8 mouse cellular contexts compared by ENCODE assay signal in genomic region chrX:93831561-93832336, GRCm38 (mm10). TPM values are rescaled to one million over a fixed set of nuclear protein-coding genes. Genes with fewer than 3 reads are reported as not detected.
DNase-seq lines count a peak whose midpoint lies in the region; ATAC-seq and TF ChIP-seq lines count a peak whose summit lies in the region.

Gene Pdk3, minus strand, starts transcription at chrX:93832201.

- no peaks in the 10 kb centered on the region for H3K27me3 ChIP-seq in ES-Bruce4 (ENCODE audit: control insufficient read depth, insufficient read depth, low read length, poor library complexity, severe bottlenecking)
- no peaks in the 10 kb centered on the region for H3K27me3 ChIP-seq in forebrain, embryonic 13.5 days
- H3K27me3 ChIP-seq in neural tube, embryonic 15.5 days (replicated peaks): no peaks in the 10 kb centered on the region

- peak within 1 kb of the TSS; percentile 64 for H3K4me2 ChIP-seq in forebrain, embryonic 13.5 days
- H3K4me2 ChIP-seq in neural tube, embryonic 15.5 days: peak within 1 kb of the TSS; percentile 61

- no peaks in the 10 kb centered on the region for H3K36me3 ChIP-seq in ES-Bruce4 (ENCODE audit: control insufficient read depth, insufficient read depth, low read length, poor library complexity, severe bottlenecking)
- no peaks in the 10 kb centered on the region for H3K36me3 ChIP-seq in forebrain, embryonic 13.5 days (ENCODE audit: poor library complexity, severe bottlenecking)
- H3K36me3 ChIP-seq in neural tube, embryonic 15.5 days: no peaks in the 10 kb centered on the region

- H3K9ac ChIP-seq in ES-Bruce4 (ENCODE audit: low read depth, poor library complexity, severe bottlenecking): peak within 1 kb of the TSS; percentile 94
- peak within 1 kb of the TSS; percentile 66 for H3K9ac ChIP-seq in forebrain, embryonic 13.5 days
- peak within 1 kb of the TSS; percentile 61 for H3K9ac ChIP-seq in neural tube, embryonic 15.5 days (replicated peaks)

- no peak for TF ChIP-seq EP300 in ES-Bruce4 (IDR thresholded peaks at IDR 0.05; ENCODE audit: insufficient read depth, low read depth, low read length)

- ATAC-seq in cerebellum, adult (ENCODE audit: insufficient number of reproducible peaks, low FRiP score, low TSS enrichment): peak; percentile 97
- ATAC-seq in forebrain, embryonic 13.5 days: peak; percentile 99
- ATAC-seq in neural tube, embryonic 15.5 days (ENCODE audit: low FRiP score): peak; percentile 99

- intact Hi-C loops in heart, postnatal 10 days (cut with DNase I): no loop called here

- peak within 1 kb of the TSS; percentile 69 for H3K27ac ChIP-seq in ES-Bruce4 (ENCODE audit: insufficient read depth, low read length)
- H3K27ac ChIP-seq in forebrain, embryonic 13.5 days: peak within 1 kb of the TSS; percentile 51
- peak within 1 kb of the TSS; percentile 79 for H3K27ac ChIP-seq in neural tube, embryonic 15.5 days (replicated peaks)

- WGBS in forebrain, embryonic 13.5 days: 28% methylated on average over 65 of the region's 68 CpGs
- WGBS in neural tube, embryonic 15.5 days: 20% methylated on average over 67 of the region's 68 CpGs

- no peaks in the 10 kb centered on the region for H3K4me1 ChIP-seq in ES-Bruce4 (ENCODE audit: control insufficient read depth, insufficient read depth, low read length)
- H3K4me1 ChIP-seq in forebrain, embryonic 13.5 days: 0 out of 2 replicates have a peak, but pooled peaks cover 4% of the 10 kb centered on the region
- peaks cover 5% of the 10 kb centered on the region; the same call in 1 of the 2 replicates for H3K4me1 ChIP-seq in neural tube, embryonic 15.5 days

- DNase-seq in heart, postnatal 10 days: peak; percentile 70 to 80
- peak; percentile 81 for DNase-seq in layer of hippocampus, adult 11-12 months (ENCODE audit: low spot score)
- peak; percentile 83 to 84 for DNase-seq in lung, adult 18-20 months
- DNase-seq in testis, postnatal 14 days (ENCODE audit: low spot score): peak; percentile 87

- TF ChIP-seq POLR2A in ES-Bruce4 (IDR thresholded peaks at IDR 0.05; ENCODE audit: insufficient read depth, low read length): peak; percentile 12

- no peaks in the 10 kb centered on the region for H3K9me3 ChIP-seq in ES-Bruce4 (replicated peaks; ENCODE audit: control insufficient read depth, insufficient read depth, low read length, poor library complexity, severe bottlenecking)
- H3K9me3 ChIP-seq in forebrain, embryonic 13.5 days (replicated peaks): no peaks in the 10 kb centered on the region
- no peaks in the 10 kb centered on the region for H3K9me3 ChIP-seq in neural tube, embryonic 15.5 days (replicated peaks)

- TF ChIP-seq CTCF in ES-Bruce4 (IDR thresholded peaks at IDR 0.05; ENCODE audit: low read depth, low read length): no peak

- peak within 1 kb of the TSS; percentile 98 for H3K4me3 ChIP-seq in ES-Bruce4 (ENCODE audit: low read depth, low read length)
- peak within 1 kb of the TSS; percentile 54 for H3K4me3 ChIP-seq in forebrain, embryonic 13.5 days
- H3K4me3 ChIP-seq in neural tube, embryonic 15.5 days (replicated peaks): peak within 1 kb of the TSS; percentile 59

RNA-seq across cellular contexts. Expression of gene Pdk3, which starts in this region (rescaled TPM):
- 40.9 and 41.6 TPM in 2 replicates for polyA plus RNA-seq in ES-Bruce4 (2011; ENCODE audit: insufficient read depth, insufficient read length, low read depth, missing spikeins)
- 39.1 and 43.1 TPM in 2 replicates for polyA plus RNA-seq in forebrain, embryonic 13.5 days (2015; fragmentation: Nextera tagmentation; extraction: Ambion mirVana)
- total RNA-seq in heart, postnatal 10 days (2021): 10 to 100 TPM; 13.5 to 14.5 TPM
- 22.4 and 31.7 TPM in 2 replicates for polyA plus RNA-seq in neural tube, embryonic 15.5 days (2015; fragmentation: Nextera tagmentation; extraction: Ambion mirVana)

Comparison
In these comparisons a context has a peak if more than half of its experiments do, and no peak if none do; other contexts are left out.
1. Peak in every context shown above with its lines: DNase-seq, ATAC-seq, H3K4me3 ChIP-seq and H3K27ac ChIP-seq.